Mouse (Mus musculus) lung, embryonic 14.5 days (tissue): ENCODE results near the gene U2af2. TPM values are rescaled to one million over a fixed set of nuclear protein-coding genes. Genes with fewer than 3 reads are reported as not detected.
A peak's percentile ranks its signal among the peaks of the same experiment; 100 is the strongest.

ENCODE experiments used
- ATAC-seq: fragments of 200-750 bp; cut with Nextera tagmentation; 2 replicates; pipeline ENCODE4 v1.8.0; 2017; ENCODE audit warnings: mild to moderate bottlenecking, moderate TSS enrichment, moderate library complexity; ENCODE audit not compliant: insufficient read depth
- DNase-seq: peaks from one replicate; pipeline ENCODE4 v3.0.0-alpha.2; 2015
- H3K27ac ChIP-seq: fragments of 300-500 bp; sonication (generic); 2 replicates; pipeline ENCODE4 v1.5.1; 2014; ENCODE audit warnings: low read depth, mild to moderate bottlenecking, moderate library complexity
- H3K27me3 ChIP-seq: fragments of 300-500 bp; sonication (generic); 2 replicates; pipeline ENCODE4 v1.6.1; 2014; ENCODE audit warnings: low read length, control low read depth; ENCODE audit not compliant: insufficient read depth
- H3K36me3 ChIP-seq: fragments of 300-500 bp; sonication (generic); 2 replicates; pipeline ENCODE4 v1.6.1; 2014; ENCODE audit warnings: control low read depth; ENCODE audit not compliant: insufficient read depth
- H3K4me1 ChIP-seq: fragments of 300-500 bp; sonication (generic); 2 replicates; pipeline ENCODE4 v1.6.1; 2014; ENCODE audit warnings: antibody characterized with exemption, control low read depth; ENCODE audit not compliant: insufficient read depth
- H3K4me2 ChIP-seq: fragments of 300-500 bp; sonication (generic); 2 replicates; pipeline ENCODE4 v1.6.1; 2014; ENCODE audit warnings: mild to moderate bottlenecking
- H3K4me3 ChIP-seq: fragments of 300-500 bp; sonication (generic); 2 replicates; pipeline ENCODE4 v1.5.1; 2014; ENCODE audit warnings: low read depth, low read length
- H3K9ac ChIP-seq: fragments of 300-500 bp; sonication (generic); 2 replicates; pipeline ENCODE4 v1.6.1; 2014
- H3K9me3 ChIP-seq: fragments of 300-500 bp; sonication (generic); 2 replicates; pipeline ENCODE4 v1.6.1; 2016; ENCODE audit warnings: low read depth, low read length, control low read depth
- CTCF ChIP-seq: IDR thresholded peaks from 2 replicates; pipeline ENCODE4 v1.5.1; 2016; ENCODE audit warnings: antibody characterized with exemption, low read depth
- WGBS: fragments of 180-500 bp; shearing (Covaris S2); extraction: QIAGEN DNeasy Blood & Tissue Kit; methylation state at CpG from one replicate; pipeline ENCODE4 v1.1.7; 2014; 5-methylcytosine and 5-hydroxymethylcytosine counted together
- microRNA-seq: library from miRNA; unstranded; fragments of <30 nt; microRNA quantifications from one replicate; pipeline ENCODE4, GENCODE M21; 2016; ENCODE audit warnings: borderline number of aligned reads
- polyA plus RNA-seq: library from polyadenylated mRNA; unstranded; fragments of >200 nt; fragmentation: Nextera tagmentation; extraction: Ambion mirVana; gene quantifications from 2 replicates; pipeline ENCODE4 v1.2.1, GENCODE M21; 2014

The U2af2 gene
- polyA plus RNA-seq, 1 experiment from 2014 or later, result 162 TPM

GRCm38 (mm10) chr7:5125078-5125477, 63.1 kb downstream of the U2af2 start:
- no peak for DNase-seq
- H3K27me3 ChIP-seq, result no peaks in the 10 kb centered on the region
- ATAC-seq, result no peak
- no peaks in the 10 kb centered on the region for H3K9me3 ChIP-seq
- H3K4me3 ChIP-seq, result no peak overlapping the region
- H3K36me3 ChIP-seq, result no peaks in the 10 kb centered on the region
- no peak for TF ChIP-seq CTCF
- no peak overlapping the region for H3K27ac ChIP-seq
- H3K4me2 ChIP-seq, result no peak overlapping the region
- 83% methylated on average over 8 of the region's 8 CpGs for WGBS
- no peaks in the 10 kb centered on the region for H3K4me1 ChIP-seq
- H3K9ac ChIP-seq, result no peak overlapping the region

DNA sequence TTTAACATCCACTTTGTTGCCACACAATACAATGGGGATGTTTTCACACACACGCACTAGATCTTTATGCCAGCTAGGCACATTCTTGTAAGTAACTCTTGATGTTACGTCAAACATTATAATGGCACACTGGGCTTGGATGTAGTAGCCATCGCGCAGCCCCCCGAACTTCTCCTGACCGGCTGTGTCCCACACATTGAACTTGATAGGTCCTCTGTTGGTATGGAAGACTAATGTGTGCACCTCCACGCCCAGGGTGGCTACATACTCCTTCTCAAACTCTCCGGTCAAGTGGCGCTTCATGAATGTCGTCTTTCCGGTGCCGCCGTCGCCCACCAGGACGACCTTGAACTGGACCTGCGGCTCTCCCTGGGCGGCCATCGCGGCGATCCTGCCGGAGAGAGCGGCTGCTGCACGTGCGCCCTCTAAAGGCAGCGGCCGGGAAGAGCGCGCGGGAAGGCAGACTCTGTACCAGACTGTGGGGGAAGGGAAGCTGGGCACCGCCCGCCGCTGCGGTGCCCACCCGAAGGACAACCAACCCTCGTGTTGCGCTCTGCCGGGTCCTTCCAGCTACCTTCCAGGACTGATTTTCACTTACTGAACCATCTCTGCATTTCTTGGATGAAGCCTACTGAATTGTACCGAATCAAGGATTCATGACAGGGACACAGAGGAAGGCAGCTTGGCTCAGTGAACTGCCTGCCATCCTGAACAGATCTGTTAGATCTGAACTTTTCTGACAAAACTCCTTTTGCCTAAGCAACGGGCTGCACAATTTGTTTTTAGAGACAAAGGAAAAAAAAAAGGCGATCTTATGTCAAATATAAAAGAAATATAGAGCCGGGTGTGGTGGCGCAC, 63.8 kb downstream of the U2af2 start, which contains the start of gene Rasl2-9:
Rasl2-9 (minus strand) TSS at position 402 of the 858 bp plus-strand sequence.
- H3K9ac ChIP-seq, result peak within 1 kb of the TSS; percentile 36; the same call in 1 of the 2 replicates
- TF ChIP-seq CTCF, result peak; percentile 77

More for the DNA sequence above, 63.8 kb downstream of the U2af2 start, which contains the start of gene Rasl2-9:
- H3K4me1 ChIP-seq, result no peaks in the 10 kb centered on the region
- no peaks in the 10 kb centered on the region for H3K9me3 ChIP-seq
- DNase-seq (peak; percentile 84), ATAC-seq (peak; percentile 83)
- peak within 1 kb of the TSS; percentile 57 for H3K4me2 ChIP-seq
- 16% methylated on average over 42 of the region's 42 CpGs for WGBS
- H3K36me3 ChIP-seq, result no peaks in the 10 kb centered on the region
- H3K27ac ChIP-seq, result no peak within 1 kb of the TSS
- no peaks in the 10 kb centered on the region for H3K27me3 ChIP-seq
- peak within 1 kb of the TSS; percentile 24 for H3K4me3 ChIP-seq

Small RNA genes lying within 50 kb of the gene (microRNA-seq; reads per million reads assigned to microRNA genes)
- gene Gm26217, result not detected

Other genes with a start within 250 kb of the U2af2 start
- gene Ube2s, start 249.6 kb upstream of the U2af2 start, polyA plus RNA-seq, result 428 and 470 TPM in 2 replicates
- 1.1 and 1.3 TPM in 2 replicates for gene Shisa7, start 217.4 kb upstream of the U2af2 start, polyA plus RNA-seq
- 5.8 and 6.1 TPM in 2 replicates for gene Isoc2b, start 191.9 kb upstream of the U2af2 start, polyA plus RNA-seq
- gene Isoc2a, start 185.0 kb upstream of the U2af2 start, polyA plus RNA-seq, result 0.88 and 0.91 TPM in 2 replicates
- not detected in 2 replicates for gene Gm36210, start 155.6 kb upstream of the U2af2 start, polyA plus RNA-seq
- gene Zfp628, start 146.9 kb upstream of the U2af2 start, polyA plus RNA-seq, result 4.2 and 4.3 TPM in 2 replicates
- gene Nat14, start 140.1 kb upstream of the U2af2 start, polyA plus RNA-seq, result 1.4 and 2.3 TPM in 2 replicates
- 2.1 and 2.2 TPM in 2 replicates for gene Ssc5d, start 136.4 kb upstream of the U2af2 start, polyA plus RNA-seq
- gene Sbk2, start 97.7 kb upstream of the U2af2 start, polyA plus RNA-seq, result 0.13 and 0.46 TPM in 2 replicates
- 0.76 and 0.87 TPM in 2 replicates for gene Sbk3, start 91.0 kb upstream of the U2af2 start, polyA plus RNA-seq
- gene Zfp579, start 66.0 kb upstream of the U2af2 start, polyA plus RNA-seq, result 35.1 and 35.9 TPM in 2 replicates
- 13.6 and 13.8 TPM in 2 replicates for gene Zfp524, start 47.7 kb upstream of the U2af2 start, polyA plus RNA-seq
- 41.9 and 46.4 TPM in 2 replicates for gene Fiz1, start 47.4 kb upstream of the U2af2 start, polyA plus RNA-seq
- 0.74 TPM in 1 of 2 replicates, not detected in the other for gene Gm44973, start 46.6 kb upstream of the U2af2 start, polyA plus RNA-seq
- 7.4 TPM in 2 replicates for gene Zfp865, start 41.8 kb upstream of the U2af2 start, polyA plus RNA-seq
- 5.6 and 6.0 TPM in 2 replicates for gene Ccdc106, start 41.6 kb upstream of the U2af2 start, polyA plus RNA-seq
- not detected in 2 replicates for gene 4632433K11Rik, start 28.0 kb upstream of the U2af2 start, polyA plus RNA-seq
- 4.2 and 4.6 TPM in 2 replicates for gene Zfp784, start 23.7 kb upstream of the U2af2 start, polyA plus RNA-seq
- gene Zfp580, start 10.6 kb upstream of the U2af2 start, polyA plus RNA-seq, result 44.5 and 45.1 TPM in 2 replicates
- 76.0 and 77.9 TPM in 2 replicates for gene Epn1, start 18.1 kb downstream of the U2af2 start, polyA plus RNA-seq
- gene Rfpl4, start 54.8 kb downstream of the U2af2 start, polyA plus RNA-seq, result not detected in 2 replicates
- gene Rasl2-9, start 63.8 kb downstream of the U2af2 start, polyA plus RNA-seq, result 0.31 and 0.61 TPM in 2 replicates
- 0.03 TPM in 1 of 2 replicates, not detected in the other for gene Vmn1r55, start 87.5 kb downstream of the U2af2 start, polyA plus RNA-seq
- gene Vmn1r56, start 134.6 kb downstream of the U2af2 start, polyA plus RNA-seq, result not detected in 2 replicates
- not detected in 2 replicates for gene Vmn1r57, start 156.3 kb downstream of the U2af2 start, polyA plus RNA-seq